Mouse (Mus musculus): ENCODE data around the gene Rexo5. TPM values are rescaled to one million over a fixed set of nuclear protein-coding genes. Genes with fewer than 3 reads are reported as not detected.

Gene Rexo5
- polyA plus RNA-seq, 1 experiment = 3.9 TPM

- no peak for TF ChIP-seq GATA1 (IDR thresholded peaks at IDR 0.05; ENCODE audit: low read length)
Measured at GRCm38 (mm10) chr7:119895639-119896512, 102.1 kb downstream of the Rexo5 start, which contains the start of the genes Lyrm1 and Dcun1d3. TSS of gene Lyrm1 (plus strand) at chr7:119895861. TSS of gene Dcun1d3 (minus strand) at chr7:119896298.

GRCm38 (mm10) chr7:119897521-119898109 lies 103.8 kb downstream of the Rexo5 start:
- TF ChIP-seq GATA1 (IDR thresholded peaks at IDR 0.05; ENCODE audit: low read length) = no peak

GRCm38 (mm10) chr7:119898247-119898856 lies 104.5 kb downstream of the Rexo5 start:
- no peak for TF ChIP-seq GATA1 (IDR thresholded peaks at IDR 0.05; ENCODE audit: low read length)

Other genes with a start within 250 kb of the Rexo5 start
- not detected in 2 replicates for gene Acsm2, start 239.7 kb upstream of the Rexo5 start, polyA plus RNA-seq (2012)
- gene Acsm1, start 187.0 kb upstream of the Rexo5 start, polyA plus RNA-seq (2012) = not detected in 2 replicates
- not detected in 2 replicates for gene Acsm4, start 104.0 kb upstream of the Rexo5 start, polyA plus RNA-seq (2012)
- 72.7 and 84.7 TPM in 2 replicates for gene Thumpd1, start 73.2 kb upstream of the Rexo5 start, polyA plus RNA-seq (2012)
- not detected in 2 replicates for gene Acsm3, start 33.1 kb upstream of the Rexo5 start, polyA plus RNA-seq (2012)
- 0.95 and 1.1 TPM in 2 replicates for gene Eri2, start 52 bp downstream of the Rexo5 start, polyA plus RNA-seq (2012)
- gene Lyrm1, start 101.9 kb downstream of the Rexo5 start, polyA plus RNA-seq (2012) = 0.96 and 1.1 TPM in 2 replicates
- 3.1 and 4.4 TPM in 2 replicates for gene Dcun1d3, start 102.3 kb downstream of the Rexo5 start, polyA plus RNA-seq (2012)

All from G1E-ER4 (cell line).